Mouse (Mus musculus) liver, embryonic 13.5 days (tissue): ENCODE measurements around the gene Angptl2. TPM values are rescaled to one million over a fixed set of nuclear protein-coding genes. Genes with fewer than 3 reads are reported as not detected.

Source experiments
- ATAC-seq: fragments of 200-750 bp; cut with Nextera tagmentation; 2 replicates; pipeline ENCODE4 v1.8.0; 2017; ENCODE audit warnings: low read depth, mild to moderate bottlenecking, moderate number of reproducible peaks, moderate library complexity
- DNase-seq: peaks from one replicate; pipeline ENCODE4 v3.0.0; 2022
- H3K27ac ChIP-seq: fragments of 300-500 bp; sonication (generic); 2 replicates; pipeline ENCODE4 v1.5.1; 2015; ENCODE audit warnings: moderate library complexity, mild to moderate bottlenecking, inconsistent platforms
- H3K27me3 ChIP-seq: fragments of 300-500 bp; sonication (generic); 2 replicates; pipeline ENCODE4 v1.6.1; 2015; ENCODE audit warnings: mild to moderate bottlenecking, inconsistent platforms
- H3K36me3 ChIP-seq: fragments of 300-500 bp; sonication (generic); 2 replicates; pipeline ENCODE4 v1.6.1; 2015; ENCODE audit warnings: mild to moderate bottlenecking, inconsistent platforms
- H3K4me1 ChIP-seq: fragments of 300-500 bp; sonication (generic); replicated peaks from 2 replicates; pipeline ENCODE4 v1.6.1; 2015; ENCODE audit warnings: inconsistent platforms
- H3K4me2 ChIP-seq: fragments of 300-500 bp; sonication (generic); 2 replicates; pipeline ENCODE4 v1.6.1; 2015; ENCODE audit warnings: inconsistent platforms, mild to moderate bottlenecking, moderate library complexity
- H3K4me3 ChIP-seq: fragments of 300-500 bp; sonication (generic); replicated peaks from 2 replicates; pipeline ENCODE4 v1.5.1; 2015; ENCODE audit warnings: mild to moderate bottlenecking, inconsistent platforms
- H3K9ac ChIP-seq: fragments of 300-500 bp; sonication (generic); 2 replicates; pipeline ENCODE4 v1.6.1; 2015; ENCODE audit warnings: mild to moderate bottlenecking, inconsistent platforms
- H3K9me3 ChIP-seq: fragments of 300-500 bp; sonication (generic); replicated peaks from 2 replicates; pipeline ENCODE4 v1.6.1; 2016; ENCODE audit warnings: inconsistent platforms
- WGBS: fragments of 180-500 bp; shearing (Covaris S2); methylation state at CpG from one replicate; pipeline ENCODE4 v1.1.7; 2015; ENCODE audit not compliant: insufficient replicate concordance; 5-methylcytosine and 5-hydroxymethylcytosine counted together
- polyA plus RNA-seq: library from polyadenylated mRNA; unstranded; fragments of >200 nt; fragmentation: Nextera tagmentation; extraction: Ambion mirVana; gene quantifications from 2 replicates; pipeline ENCODE4 v1.2.1, GENCODE M21; 2015

Gene Angptl2
- 2.6 and 3.0 TPM in 2 replicates for polyA plus RNA-seq

DNA sequence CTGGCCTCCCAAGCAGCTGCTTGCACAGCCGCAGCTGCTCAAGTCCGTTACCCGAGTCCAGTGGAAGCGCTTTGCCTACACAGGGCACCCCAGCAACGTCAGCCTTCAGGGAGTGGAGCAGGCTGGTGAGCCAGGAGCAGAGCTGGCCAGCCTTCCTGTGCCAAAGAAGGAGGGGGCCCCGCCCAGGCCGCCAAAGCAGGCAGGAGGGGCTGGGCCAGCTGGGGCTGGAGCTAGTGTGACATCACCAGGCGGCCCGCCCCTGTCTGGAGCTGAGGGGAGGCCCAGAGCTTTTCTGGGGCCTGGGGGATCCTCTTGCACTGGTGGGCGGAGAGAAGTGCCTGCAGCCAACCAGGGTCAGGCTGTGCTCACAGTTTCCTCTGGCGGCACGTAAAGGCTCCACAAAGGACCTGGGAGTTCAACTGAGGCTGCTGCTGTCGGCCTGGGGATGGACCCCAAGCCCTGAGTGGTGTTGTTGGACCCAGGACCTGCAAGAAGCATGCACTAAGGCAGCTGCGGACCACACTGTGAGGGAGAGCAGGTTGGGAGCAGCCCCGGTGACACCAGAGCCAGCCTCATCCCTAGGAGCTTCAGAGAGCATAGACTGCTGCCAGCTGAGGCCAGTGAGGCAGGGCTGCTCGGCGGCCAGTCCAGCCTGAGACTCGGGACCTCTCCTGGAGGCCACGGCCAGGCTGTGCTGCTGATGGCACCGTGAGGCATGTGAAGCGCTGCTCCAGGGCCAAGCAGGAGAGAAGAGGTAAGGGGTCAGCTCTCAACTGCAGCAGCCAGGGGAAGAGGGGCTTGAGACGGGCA lies at the start of gene Angptl2:
Gene Angptl2, plus strand, starts transcription at position 370 of the 810 bp plus-strand sequence.
- WGBS, result 7% methylated on average over 22 of the region's 22 CpGs
- H3K27me3 ChIP-seq, result no peaks in the 10 kb centered on the region
- peak; percentile 80 for ATAC-seq
- DNase-seq, result peak; percentile 52
- H3K4me3 ChIP-seq, result peak within 1 kb of the TSS; percentile 43
- H3K9ac ChIP-seq, result peak within 1 kb of the TSS; percentile 45
- no peaks in the 10 kb centered on the region for H3K36me3 ChIP-seq
- peak within 1 kb of the TSS; percentile 57 for H3K4me2 ChIP-seq
- peak within 1 kb of the TSS; percentile 29; the same call in 1 of the 2 replicates for H3K27ac ChIP-seq
- peaks cover 30% of the 10 kb centered on the region for H3K4me1 ChIP-seq
- H3K9me3 ChIP-seq, result no peaks in the 10 kb centered on the region

DNA sequence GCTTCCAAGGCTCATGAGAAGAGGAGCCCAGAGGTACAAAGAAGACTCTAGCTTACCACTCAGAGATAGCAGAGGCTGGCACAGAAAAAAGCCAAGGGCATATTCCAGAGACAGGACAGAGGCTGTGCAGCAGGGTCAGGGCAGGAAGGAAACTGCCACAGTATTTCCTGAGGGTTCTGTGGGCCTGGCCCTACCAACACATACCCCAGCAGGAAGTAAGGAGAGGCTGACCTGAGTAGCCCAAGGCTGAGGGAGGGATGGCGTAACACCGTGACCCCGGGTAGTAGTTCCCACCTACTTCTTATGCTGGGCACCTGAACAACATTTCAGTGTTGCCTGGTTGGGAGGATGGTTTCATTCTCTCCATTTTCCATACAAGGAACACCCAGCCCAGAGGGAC lies 48.8 kb upstream of the Angptl2 start:
- WGBS, result 44% methylated on average over 3 of the region's 3 CpGs
- no peaks in the 10 kb centered on the region for H3K36me3 ChIP-seq
- H3K4me1 ChIP-seq, result peaks cover 6% of the 10 kb centered on the region; the same call in 1 of the 2 replicates
- no peak for ATAC-seq
- no peaks in the 10 kb centered on the region for H3K27me3 ChIP-seq
- no peaks in the 10 kb centered on the region for H3K9me3 ChIP-seq
- H3K27ac ChIP-seq, result no peak overlapping the region
- no peak overlapping the region for H3K9ac ChIP-seq
- no peak overlapping the region for H3K4me2 ChIP-seq
- H3K4me3 ChIP-seq, result no peak overlapping the region
- DNase-seq, result no peak

DNA sequence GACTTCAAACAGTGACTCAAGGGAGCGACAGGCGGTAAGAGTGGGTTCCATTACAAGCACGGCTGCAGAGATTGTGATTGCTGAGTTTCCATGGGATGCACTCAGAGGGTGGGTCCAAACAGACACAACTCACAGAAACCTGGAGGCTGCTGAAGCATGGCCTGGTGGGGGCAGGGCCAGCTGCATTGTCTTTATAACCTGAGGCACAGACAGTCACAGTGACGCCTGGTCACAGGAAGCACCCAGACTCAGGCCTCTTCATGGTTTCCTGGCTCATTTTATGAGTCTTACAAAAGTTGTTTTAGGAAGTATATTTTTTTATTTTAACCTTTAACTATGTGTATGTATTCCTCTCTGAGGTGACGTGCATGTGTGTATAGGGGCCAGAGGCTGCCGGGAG lies 46.4 kb upstream of the Angptl2 start:
- ATAC-seq, result no peak

DNA sequence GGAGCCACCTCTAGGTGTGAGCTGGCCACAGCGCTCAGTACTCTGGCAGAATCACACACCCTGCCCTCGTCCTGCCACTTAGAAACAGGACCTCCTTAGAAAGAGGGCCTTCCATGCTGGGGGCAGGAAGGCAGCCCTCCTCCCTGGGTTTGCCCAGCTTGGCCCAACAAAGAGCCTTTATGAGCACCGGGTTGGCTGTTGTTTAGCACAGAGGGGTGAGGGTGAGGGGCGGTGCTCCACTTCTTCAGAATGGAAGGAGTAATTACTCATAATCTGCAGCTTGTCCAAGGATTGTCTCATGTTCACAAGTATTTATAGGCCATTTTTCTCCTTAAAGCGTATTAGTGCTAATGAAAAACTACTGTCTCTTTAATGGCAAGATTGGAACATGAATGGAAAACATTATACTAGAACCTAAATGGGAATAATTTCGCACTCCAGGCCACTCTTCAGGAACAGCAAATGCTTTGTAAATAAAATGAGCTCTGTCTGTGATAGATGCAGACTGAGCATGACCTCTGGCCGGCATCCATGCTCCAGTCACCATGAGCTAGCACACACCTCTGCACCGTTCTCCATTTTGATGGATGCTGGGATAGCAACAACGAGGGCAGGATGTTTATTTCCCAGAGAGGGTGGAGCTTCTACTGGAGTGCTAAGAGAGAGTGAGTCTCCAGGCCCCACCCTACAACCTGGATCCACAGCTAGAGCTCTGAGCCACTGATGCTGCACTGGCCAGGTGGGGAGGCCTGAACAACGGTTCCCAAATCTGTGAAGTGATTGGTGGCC lies 44.9 kb upstream of the Angptl2 start:
- Histone ChIP-seq H3K4me2 (no peak overlapping the region), H3K27ac (no peak overlapping the region), H3K36me3 (no peaks in the 10 kb centered on the region), H3K4me3 (no peak overlapping the region), H3K9ac (no peak overlapping the region), H3K4me1 (no peaks in the 10 kb centered on the region), H3K27me3 (no peaks in the 10 kb centered on the region), H3K9me3 (no peaks in the 10 kb centered on the region)
- WGBS, result 66% methylated on average over 10 of the region's 10 CpGs
- DNase-seq (no peak), ATAC-seq (no peak)

More for the DNA sequence above, 46.4 kb upstream of the Angptl2 start:
- H3K4me2 ChIP-seq, result no peak overlapping the region
- peaks cover 6% of the 10 kb centered on the region; the same call in 1 of the 2 replicates for H3K4me1 ChIP-seq
- no peaks in the 10 kb centered on the region for H3K9me3 ChIP-seq
- no peaks in the 10 kb centered on the region for H3K27me3 ChIP-seq
- H3K9ac ChIP-seq, result no peak overlapping the region
- DNase-seq, result no peak
- H3K36me3 ChIP-seq, result no peaks in the 10 kb centered on the region
- H3K4me3 ChIP-seq, result no peak overlapping the region
- WGBS, result 72% methylated on average over 6 of the region's 6 CpGs
- no peak overlapping the region for H3K27ac ChIP-seq

DNA sequence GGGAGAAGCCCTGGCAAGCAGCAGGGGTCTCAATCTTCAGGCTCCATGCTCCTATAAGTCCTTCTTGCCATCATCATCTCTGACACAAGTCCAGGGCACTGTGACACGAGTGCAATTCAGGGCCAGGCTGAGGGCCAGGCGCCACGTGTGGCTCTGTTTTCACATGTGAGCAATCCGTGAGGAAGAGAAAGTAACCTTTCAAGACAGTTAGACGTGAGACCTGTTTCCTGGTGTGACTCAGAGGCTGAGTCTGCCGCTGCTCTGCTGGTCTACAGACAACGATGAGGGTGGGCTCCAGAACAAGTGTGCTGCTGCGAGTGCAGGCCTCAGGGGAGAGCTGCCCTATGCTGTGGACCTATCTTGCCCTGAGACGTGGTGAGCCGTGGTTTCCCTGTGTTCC lies 42.7 kb upstream of the Angptl2 start:
- ATAC-seq (no peak), DNase-seq (no peak)
- H3K4me2 ChIP-seq, result no peak overlapping the region
- H3K4me1 ChIP-seq, result peaks cover 9% of the 10 kb centered on the region
- no peak overlapping the region for H3K9ac ChIP-seq
- no peaks in the 10 kb centered on the region for H3K9me3 ChIP-seq
- H3K36me3 ChIP-seq, result no peaks in the 10 kb centered on the region
- no peaks in the 10 kb centered on the region for H3K27me3 ChIP-seq
- H3K4me3 ChIP-seq, result no peak overlapping the region
- H3K27ac ChIP-seq, result no peak overlapping the region
- WGBS, result 44% methylated on average over 10 of the region's 10 CpGs

DNA sequence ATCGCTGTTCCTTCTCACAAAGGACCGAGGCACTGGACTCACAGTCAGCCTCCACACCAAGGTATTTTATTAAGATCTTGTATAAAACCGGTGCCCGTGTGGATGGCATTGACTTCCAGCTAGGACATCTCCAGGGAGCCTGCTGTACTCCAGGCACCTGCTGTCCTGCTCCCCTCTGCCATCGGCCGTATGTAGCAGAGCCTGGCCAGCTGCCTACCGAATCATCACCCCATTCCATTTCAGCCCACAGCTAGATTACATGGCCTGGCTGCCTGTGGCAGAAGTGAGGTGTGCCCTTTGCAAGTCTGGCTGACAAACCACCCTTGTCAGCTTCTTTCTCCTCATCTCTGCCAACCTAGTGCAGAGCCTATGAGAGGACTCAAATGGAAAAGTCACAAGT lies 42.2 kb upstream of the Angptl2 start:
- H3K27ac ChIP-seq, result no peak overlapping the region
- no peak overlapping the region for H3K4me2 ChIP-seq
- no peak for DNase-seq
- H3K9ac ChIP-seq, result no peak overlapping the region
- H3K9me3 ChIP-seq, result no peaks in the 10 kb centered on the region
- peaks cover 13% of the 10 kb centered on the region for H3K4me1 ChIP-seq
- H3K36me3 ChIP-seq, result no peaks in the 10 kb centered on the region
- H3K27me3 ChIP-seq, result no peaks in the 10 kb centered on the region
- no peak overlapping the region for H3K4me3 ChIP-seq
- WGBS, result 80% methylated on average over 7 of the region's 7 CpGs
- ATAC-seq, result no peak

DNA sequence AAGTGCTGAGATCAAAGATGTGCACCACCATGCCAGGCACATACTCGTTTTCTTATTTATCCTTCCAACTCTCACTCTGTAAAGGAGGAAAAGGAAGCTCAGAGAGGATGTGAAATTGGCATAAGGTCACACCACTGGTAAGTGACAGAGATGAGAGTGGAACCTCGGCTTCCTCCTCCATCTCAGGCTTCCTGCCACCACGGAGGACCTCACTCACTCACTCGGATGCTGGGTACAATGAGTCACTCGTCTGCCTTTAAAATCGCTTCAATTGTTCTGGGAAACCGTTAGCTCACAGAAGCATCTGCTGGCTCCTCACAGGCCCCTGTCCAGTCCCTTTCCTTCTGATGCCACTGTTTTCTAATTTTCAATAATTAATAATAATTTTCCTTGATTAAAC lies 39.4 kb upstream of the Angptl2 start:
- ATAC-seq (no peak), DNase-seq (no peak)
- no peaks in the 10 kb centered on the region for H3K27me3 ChIP-seq
- H3K4me1 ChIP-seq, result peaks cover 13% of the 10 kb centered on the region
- H3K4me3 ChIP-seq, result no peak overlapping the region
- H3K9ac ChIP-seq, result no peak overlapping the region
- H3K27ac ChIP-seq, result no peak overlapping the region
- WGBS, result 20% methylated on average over 7 of the region's 7 CpGs
- no peaks in the 10 kb centered on the region for H3K36me3 ChIP-seq
- no peaks in the 10 kb centered on the region for H3K9me3 ChIP-seq
- H3K4me2 ChIP-seq, result no peak overlapping the region

DNA sequence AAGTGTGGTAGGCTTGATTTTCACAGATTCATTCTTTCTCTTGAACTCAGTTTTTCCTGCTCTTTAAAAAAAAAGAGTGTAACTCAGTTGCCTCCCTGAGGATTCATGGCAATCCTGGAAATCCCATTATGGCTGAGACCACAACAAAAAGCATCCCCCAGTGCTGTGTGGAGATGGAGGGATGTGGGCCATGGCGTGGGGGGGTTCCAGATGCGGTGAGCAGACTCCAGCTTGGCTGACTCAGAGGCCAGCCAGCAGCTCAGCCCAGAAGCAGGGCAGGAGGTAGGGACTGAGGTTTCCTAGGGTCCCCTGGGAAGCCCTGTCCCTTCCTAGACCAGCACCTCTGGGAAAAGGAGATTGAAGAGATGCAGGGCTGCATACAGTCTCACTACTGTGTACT lies 38.9 kb upstream of the Angptl2 start:
- DNase-seq (no peak), ATAC-seq (no peak)
- Histone ChIP-seq H3K4me1 (peaks cover 13% of the 10 kb centered on the region), H3K4me3 (no peak overlapping the region), H3K4me2 (no peak overlapping the region), H3K36me3 (no peaks in the 10 kb centered on the region), H3K27ac (no peak overlapping the region), H3K9ac (no peak overlapping the region), H3K27me3 (no peaks in the 10 kb centered on the region), H3K9me3 (no peaks in the 10 kb centered on the region)
- 50% methylated on average over 2 of the region's 2 CpGs for WGBS

DNA sequence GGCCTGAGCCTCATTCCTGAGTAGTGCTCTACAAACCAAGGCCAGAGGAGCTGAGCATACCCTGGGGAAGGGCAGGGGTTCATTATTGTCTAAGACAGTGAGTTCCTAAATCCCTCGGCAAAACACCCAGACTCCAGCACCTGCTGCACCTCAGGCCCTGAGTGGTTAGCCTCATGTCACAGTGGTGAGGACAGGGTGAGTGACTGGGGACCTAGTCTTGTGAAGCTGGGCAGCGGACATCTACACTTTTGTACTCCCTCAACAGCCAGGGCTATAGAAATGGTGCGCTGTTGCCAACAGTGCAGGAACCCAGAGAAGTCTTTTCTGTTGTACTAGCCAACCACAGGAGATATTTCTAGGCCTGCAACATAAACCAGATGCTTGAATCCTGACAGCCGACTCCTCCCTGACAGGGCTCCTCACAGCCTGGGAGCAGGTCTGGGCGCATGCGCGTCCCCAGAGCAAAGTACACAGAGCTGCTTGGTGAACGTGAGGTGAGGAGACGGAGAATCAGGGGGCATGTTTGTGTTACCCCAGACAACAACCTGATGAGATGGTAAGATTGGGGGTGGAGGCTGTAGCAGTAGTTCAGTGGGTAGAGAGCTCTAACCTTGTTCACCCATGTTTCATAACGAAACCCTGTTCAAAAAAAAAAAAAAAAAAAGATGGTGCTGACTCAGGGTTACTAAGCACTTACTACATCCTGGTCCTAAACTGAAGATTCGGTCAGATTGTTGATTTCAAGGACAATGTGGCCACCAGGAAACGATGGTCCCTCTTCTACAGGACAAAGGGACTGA lies 38.2 kb upstream of the Angptl2 start:
- H3K27me3 ChIP-seq, result no peaks in the 10 kb centered on the region
- WGBS, result 63% methylated on average over 12 of the region's 12 CpGs
- H3K9me3 ChIP-seq, result no peaks in the 10 kb centered on the region
- peak overlapping the region; percentile 1; the same call in 1 of the 2 replicates for H3K27ac ChIP-seq
- ATAC-seq, result 0 out of 2 replicates have a peak, but pooled peaks have one; percentile 36
- H3K4me3 ChIP-seq, result no peak overlapping the region
- H3K36me3 ChIP-seq, result no peaks in the 10 kb centered on the region
- H3K4me1 ChIP-seq, result peaks cover 13% of the 10 kb centered on the region
- H3K4me2 ChIP-seq, result no peak overlapping the region
- DNase-seq, result peak; percentile 5
- H3K9ac ChIP-seq, result no peak overlapping the region

DNA sequence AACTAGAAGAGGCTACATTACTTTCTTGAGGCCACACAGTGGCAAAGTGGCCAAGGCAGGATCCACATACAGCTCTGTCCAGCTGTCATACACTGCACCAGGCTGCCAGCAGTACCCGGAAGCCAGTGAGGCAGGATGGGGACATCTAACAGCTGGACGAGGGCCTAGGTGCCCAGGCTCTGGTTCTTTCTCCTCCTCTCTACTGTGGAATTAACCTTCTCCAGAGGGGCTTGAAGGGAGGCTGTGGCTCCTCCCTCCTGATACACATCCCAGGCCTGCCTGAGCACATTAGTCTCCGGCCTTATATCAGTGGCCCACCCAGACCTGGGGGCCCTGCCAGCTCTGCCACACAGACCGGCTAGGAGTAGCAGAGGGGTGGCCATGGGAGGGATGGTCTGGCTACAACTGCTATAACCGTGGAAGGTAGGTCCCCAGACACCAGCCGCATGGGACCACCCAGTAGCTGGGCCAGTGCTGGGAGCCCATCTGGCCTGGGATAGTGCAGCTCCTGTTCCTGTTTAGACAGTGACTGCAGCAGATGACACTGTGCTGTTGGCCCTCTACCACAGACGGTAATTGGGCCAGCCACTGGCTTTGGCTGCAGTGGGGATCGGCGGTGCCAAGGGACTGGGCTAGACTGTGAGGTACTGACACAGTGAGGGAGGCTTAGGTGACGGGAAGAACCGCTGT lies 37.5 kb upstream of the Angptl2 start:
- Histone ChIP-seq H3K4me3 (no peak overlapping the region), H3K9ac (no peak overlapping the region), H3K4me2 (no peak overlapping the region), H3K27ac (peak overlapping the region; percentile 1; the same call in 1 of the 2 replicates), H3K36me3 (no peaks in the 10 kb centered on the region), H3K27me3 (no peaks in the 10 kb centered on the region), H3K9me3 (no peaks in the 10 kb centered on the region), H3K4me1 (peaks cover 13% of the 10 kb centered on the region)
- ATAC-seq (0 out of 2 replicates have a peak, but pooled peaks have one; percentile 12), DNase-seq (no peak)
- 60% methylated on average over 11 of the region's 11 CpGs for WGBS
